Mouse (Mus musculus) brain, embryonic 14.5 days (tissue): ENCODE results near the gene Eml2.

Experiments
- CTCF ChIP-seq: fragments of 200-500 bp; IDR thresholded peaks from 2 replicates; pipeline ENCODE4 v1.5.1; 2012; ENCODE audit warnings: inconsistent platforms, mild to moderate bottlenecking, moderate library complexity, borderline replicate concordance; ENCODE audit not compliant: insufficient read depth, insufficient read length; ENCODE audit errors: extremely low read depth
- POLR2A ChIP-seq: fragments of 200-500 bp; IDR thresholded peaks from 2 replicates; pipeline ENCODE4 v1.6.1; 2012; ENCODE audit warnings: mild to moderate bottlenecking, inconsistent platforms, borderline replicate concordance; ENCODE audit not compliant: poor library complexity, insufficient read depth, insufficient read length, severe bottlenecking; ENCODE audit errors: extremely low read depth

DNA sequence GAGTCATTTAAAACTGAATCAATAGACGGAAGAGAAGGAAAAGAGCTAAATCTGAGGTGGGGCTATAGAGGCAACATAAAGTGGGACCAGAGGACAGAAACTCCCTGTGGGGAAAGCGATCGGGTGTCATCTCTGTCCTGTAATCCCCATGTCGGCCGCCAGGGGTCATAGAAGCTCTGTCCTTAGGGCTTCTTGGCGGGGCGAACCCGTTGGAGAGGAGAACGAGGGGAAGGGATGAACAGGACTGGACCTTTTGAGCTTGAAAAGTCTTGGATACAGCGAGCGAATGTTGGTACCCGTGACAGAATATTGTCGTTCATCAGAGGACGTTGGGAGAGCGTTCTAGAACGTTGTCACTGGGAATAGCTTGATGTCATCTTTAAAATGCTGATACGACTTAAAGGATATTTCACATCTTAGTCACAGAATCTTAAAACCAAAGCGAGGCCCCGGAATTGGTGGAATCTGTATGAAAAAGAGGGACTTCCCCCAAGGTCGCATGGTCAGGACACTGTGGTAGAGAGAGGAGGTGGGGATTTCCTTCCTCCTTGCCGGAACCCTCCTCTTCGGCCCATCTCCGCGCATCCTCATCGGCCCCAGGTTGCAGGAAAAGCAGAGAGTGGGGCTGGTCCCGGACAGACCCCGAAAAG is 2.3 kb downstream of the Eml2 start:
- TF ChIP-seq CTCF: peak; percentile 82
- TF ChIP-seq POLR2A: no peak
